Mouse (Mus musculus): ENCODE data around the gene Cox8b. TPM values are rescaled to one million over a fixed set of nuclear protein-coding genes. Genes with fewer than 3 reads are reported as not detected.

Gene Cox8b
- polyA plus RNA-seq, 1 experiment from 2014 or later: not detected

DNA sequence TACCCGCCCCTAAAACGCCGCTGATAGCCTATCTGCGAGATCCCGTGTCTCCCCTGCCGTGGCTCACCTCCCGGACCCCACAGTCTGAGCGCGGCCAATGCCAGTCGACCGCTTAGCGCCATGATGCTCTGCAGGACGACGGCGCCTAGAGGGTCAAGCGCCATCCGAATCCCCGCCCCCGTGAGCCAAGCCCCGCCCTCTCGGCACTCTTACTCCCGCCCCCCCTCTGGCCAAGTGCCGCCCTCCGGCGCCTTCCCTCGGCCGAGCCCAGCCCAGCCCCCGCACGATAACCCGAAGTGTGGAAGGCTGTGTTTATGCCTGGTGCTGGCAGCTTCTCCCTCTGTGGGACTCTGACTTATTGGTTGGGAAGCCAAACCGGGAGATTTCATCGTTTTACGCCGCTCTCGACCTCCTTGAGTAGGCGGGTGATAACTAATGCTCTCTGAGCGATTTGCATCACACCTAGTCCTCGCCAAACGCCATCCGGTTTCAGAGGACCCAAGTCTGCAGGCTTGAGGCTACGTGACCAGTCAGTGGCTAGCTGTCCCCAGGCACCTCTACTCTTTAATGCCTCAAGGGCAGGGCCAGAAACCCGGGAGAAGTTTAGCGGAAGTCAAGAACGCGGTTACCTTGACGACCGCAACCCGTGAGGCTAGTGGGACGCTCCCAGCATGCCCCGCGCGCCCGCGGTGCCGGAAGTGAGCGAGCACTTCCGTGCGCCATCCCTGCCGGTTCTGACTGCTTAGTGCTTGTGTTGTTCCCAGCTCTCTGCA, 18.4 kb downstream of the Cox8b start, which contains the start of the genes Psmd13 and Sirt3:
Psmd13 (plus strand) TSS at position 273 of the 773 bp plus-strand sequence.
Sirt3 (minus strand) TSS at position 614 of the 773 bp plus-strand sequence.
- peak within 1 kb of the TSS; percentile 78 for H3K4me2 ChIP-seq (ENCODE audit: low read length)
- no peaks in the 10 kb centered on the region for H3K27me3 ChIP-seq (replicated peaks; ENCODE audit: control insufficient read depth, insufficient read depth, low read length)
- H3K36me3 ChIP-seq (ENCODE audit: control insufficient read depth, insufficient read depth): peaks cover 8% of the 10 kb centered on the region
- peaks cover 9% of the 10 kb centered on the region for H3K4me1 ChIP-seq (replicated peaks; ENCODE audit: control insufficient read depth, insufficient read depth, low read length)
- ATAC-seq: peak; percentile 99
- H3K4me3 ChIP-seq (replicated peaks; ENCODE audit: low read length): peak within 1 kb of the TSS; percentile 59
- under 1% methylated on average over 59 of the region's 59 CpGs for WGBS
- peak within 1 kb of the TSS; percentile 87 for H3K27ac ChIP-seq (ENCODE audit: low read length)
- H3K9me3 ChIP-seq (ENCODE audit: control insufficient read depth, low read length): no peaks in the 10 kb centered on the region
- H3K9ac ChIP-seq (replicated peaks; ENCODE audit: low read depth, low read length): peak within 1 kb of the TSS; percentile 68

DNA sequence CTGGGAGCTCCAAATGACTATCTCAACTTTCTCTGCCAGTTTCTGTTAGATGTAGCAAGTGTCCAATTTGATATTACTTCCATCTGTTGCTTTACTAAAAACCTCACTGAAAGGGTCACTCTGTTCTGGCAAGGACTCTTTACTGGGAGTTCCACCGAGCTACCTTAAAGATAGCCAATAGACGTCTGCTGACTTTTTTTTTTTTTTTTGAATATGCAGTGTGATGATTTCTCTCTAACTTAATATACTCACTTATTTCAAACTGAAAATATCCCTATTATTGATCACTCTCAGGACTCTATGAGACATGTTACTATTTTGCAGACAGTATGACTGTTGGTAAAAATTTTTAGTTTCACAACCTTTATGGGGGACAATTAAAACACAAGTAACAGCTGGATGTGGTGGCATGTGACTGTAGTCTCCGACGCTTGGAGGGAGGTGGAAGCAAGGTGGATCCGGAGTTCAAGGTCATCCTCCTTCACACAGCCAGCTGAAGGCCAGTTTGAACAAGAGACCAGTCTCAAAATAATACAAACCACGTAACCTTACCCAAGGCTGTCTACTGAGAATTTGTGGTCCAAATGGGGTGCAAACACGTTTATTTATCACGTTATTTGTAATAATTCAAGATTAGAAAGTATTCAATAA, 19.3 kb downstream of the Cox8b start:
- no peak for ATAC-seq
- 20% methylated on average over 8 of the region's 8 CpGs for WGBS
- Histone ChIP-seq H3K9ac (replicated peaks; ENCODE audit: low read depth, low read length) (peak overlapping the region; percentile 68), H3K9me3 (ENCODE audit: control insufficient read depth, low read length) (no peaks in the 10 kb centered on the region), H3K4me2 (ENCODE audit: low read length) (peak overlapping the region; percentile 78), H3K27ac (ENCODE audit: low read length) (no peak overlapping the region), H3K27me3 (replicated peaks; ENCODE audit: control insufficient read depth, insufficient read depth, low read length) (no peaks in the 10 kb centered on the region), H3K4me3 (replicated peaks; ENCODE audit: low read length) (peak overlapping the region; percentile 59), H3K36me3 (ENCODE audit: control insufficient read depth, insufficient read depth) (peaks cover 2% of the 10 kb centered on the region; the same call in 1 of the 2 replicates), H3K4me1 (replicated peaks; ENCODE audit: control insufficient read depth, insufficient read depth, low read length) (peaks cover 9% of the 10 kb centered on the region)

DNA sequence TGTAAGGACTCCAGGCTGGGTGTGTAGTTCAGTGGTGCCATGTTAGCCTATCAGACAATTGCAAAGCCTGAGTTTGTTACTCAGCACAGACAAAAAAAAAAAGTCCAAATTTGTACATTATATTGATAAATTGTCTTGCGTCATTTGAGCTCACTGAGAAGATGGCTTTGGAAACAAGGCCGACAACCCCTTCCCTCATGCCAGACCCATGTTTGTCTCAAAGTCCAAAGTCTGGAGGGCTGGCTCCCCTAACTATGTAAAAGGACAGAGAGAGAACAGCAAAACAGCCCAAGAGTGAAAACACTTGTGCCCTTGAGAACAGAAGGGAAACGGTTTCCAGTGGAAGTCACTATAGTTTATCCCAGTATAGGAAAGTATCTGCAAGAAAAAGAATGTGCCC, 19.8 kb downstream of the Cox8b start:
- H3K36me3 ChIP-seq (ENCODE audit: control insufficient read depth, insufficient read depth): peaks cover 2% of the 10 kb centered on the region; the same call in 1 of the 2 replicates
- H3K4me1 ChIP-seq (replicated peaks; ENCODE audit: control insufficient read depth, insufficient read depth, low read length): peaks cover 9% of the 10 kb centered on the region
- WGBS: 85% methylated on average over 3 of the region's 3 CpGs
- ATAC-seq: no peak
- no peak overlapping the region for H3K4me2 ChIP-seq (ENCODE audit: low read length)
- no peaks in the 10 kb centered on the region for H3K27me3 ChIP-seq (replicated peaks; ENCODE audit: control insufficient read depth, insufficient read depth, low read length)
- H3K4me3 ChIP-seq (replicated peaks; ENCODE audit: low read length): no peak overlapping the region
- H3K9me3 ChIP-seq (ENCODE audit: control insufficient read depth, low read length): no peaks in the 10 kb centered on the region
- no peak overlapping the region for H3K9ac ChIP-seq (replicated peaks; ENCODE audit: low read depth, low read length)
- H3K27ac ChIP-seq (ENCODE audit: low read length): no peak overlapping the region

DNA sequence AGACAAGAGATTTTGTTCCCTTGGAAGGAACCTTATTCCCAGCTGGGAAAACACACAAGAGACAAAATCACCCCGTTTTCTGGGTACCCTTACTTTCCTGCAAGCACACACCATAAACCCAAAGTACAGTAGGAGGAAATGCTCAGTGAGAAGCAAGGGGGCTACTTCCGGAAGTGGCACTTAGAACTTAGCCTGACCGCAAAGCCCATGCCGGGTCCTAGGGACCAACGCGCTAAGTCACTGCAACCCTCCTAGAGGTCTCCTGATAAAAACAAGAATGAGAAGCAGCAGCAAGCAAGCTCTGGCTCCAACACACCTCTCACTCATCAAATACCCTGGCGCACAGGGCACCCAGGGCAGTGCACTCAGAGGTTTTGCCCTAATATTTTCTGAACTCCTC, 20.9 kb downstream of the Cox8b start:
- no peak overlapping the region for H3K4me3 ChIP-seq (replicated peaks; ENCODE audit: low read length)
- peaks cover 9% of the 10 kb centered on the region for H3K4me1 ChIP-seq (replicated peaks; ENCODE audit: control insufficient read depth, insufficient read depth, low read length)
- ATAC-seq: no peak
- peaks cover 2% of the 10 kb centered on the region; the same call in 1 of the 2 replicates for H3K36me3 ChIP-seq (ENCODE audit: control insufficient read depth, insufficient read depth)
- H3K4me2 ChIP-seq (ENCODE audit: low read length): no peak overlapping the region
- no peak overlapping the region for H3K27ac ChIP-seq (ENCODE audit: low read length)
- no peak overlapping the region for H3K9ac ChIP-seq (replicated peaks; ENCODE audit: low read depth, low read length)
- no peaks in the 10 kb centered on the region for H3K27me3 ChIP-seq (replicated peaks; ENCODE audit: control insufficient read depth, insufficient read depth, low read length)
- no peaks in the 10 kb centered on the region for H3K9me3 ChIP-seq (ENCODE audit: control insufficient read depth, low read length)
- WGBS: 86% methylated on average over 7 of the region's 7 CpGs

DNA sequence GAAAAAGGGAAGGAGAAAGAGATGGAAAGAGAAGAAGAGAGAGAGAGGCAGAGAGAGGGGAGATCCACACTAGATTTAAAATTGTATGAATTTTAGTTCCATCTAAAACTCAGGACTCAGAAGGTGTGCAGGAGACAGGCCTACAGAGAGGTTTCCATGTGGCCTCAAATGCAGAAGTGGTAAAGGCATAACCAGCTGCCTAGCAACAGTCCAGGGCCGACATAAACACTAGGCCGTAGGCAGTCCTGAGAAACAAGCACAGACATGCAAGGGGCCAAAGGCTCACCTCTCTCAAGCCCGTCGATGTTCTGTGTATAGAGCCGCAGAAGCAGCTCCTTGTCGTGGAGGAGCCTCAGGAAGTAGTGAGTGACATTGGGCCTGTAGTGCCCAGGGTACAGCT, 22.9 kb downstream of the Cox8b start:
- no peak overlapping the region for H3K9ac ChIP-seq (replicated peaks; ENCODE audit: low read depth, low read length)
- peaks cover 4% of the 10 kb centered on the region for H3K4me1 ChIP-seq (replicated peaks; ENCODE audit: control insufficient read depth, insufficient read depth, low read length)
- H3K36me3 ChIP-seq (ENCODE audit: control insufficient read depth, insufficient read depth): peaks cover 2% of the 10 kb centered on the region; the same call in 1 of the 2 replicates
- H3K27me3 ChIP-seq (replicated peaks; ENCODE audit: control insufficient read depth, insufficient read depth, low read length): no peaks in the 10 kb centered on the region
- WGBS: 93% methylated on average over 6 of the region's 6 CpGs
- no peaks in the 10 kb centered on the region for H3K9me3 ChIP-seq (ENCODE audit: control insufficient read depth, low read length)
- no peak overlapping the region for H3K4me3 ChIP-seq (replicated peaks; ENCODE audit: low read length)
- no peak for ATAC-seq
- H3K4me2 ChIP-seq (ENCODE audit: low read length): no peak overlapping the region
- no peak overlapping the region for H3K27ac ChIP-seq (ENCODE audit: low read length)

DNA sequence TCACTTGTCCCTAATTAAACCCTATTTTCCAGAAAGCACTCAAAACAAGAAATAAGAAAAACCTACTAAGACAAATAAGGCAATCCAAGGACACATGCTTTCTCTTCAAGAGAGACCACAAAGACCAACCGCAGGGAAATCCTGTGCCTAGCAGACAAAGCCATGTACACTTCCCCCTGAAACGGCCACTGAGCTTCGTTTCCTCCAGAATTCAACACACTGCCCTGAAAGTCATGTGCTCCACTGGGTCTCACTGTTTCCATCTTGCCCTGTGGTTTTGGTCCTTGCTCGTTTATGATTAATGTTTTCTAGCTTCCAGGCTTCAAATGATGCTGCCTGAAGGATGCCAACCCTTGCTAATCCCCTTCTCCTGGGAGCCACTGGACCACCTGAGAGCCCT, 26.0 kb downstream of the Cox8b start:
- H3K27me3 ChIP-seq (replicated peaks; ENCODE audit: control insufficient read depth, insufficient read depth, low read length): no peaks in the 10 kb centered on the region
- WGBS: 92% methylated on average over 4 of the region's 4 CpGs

DNA sequence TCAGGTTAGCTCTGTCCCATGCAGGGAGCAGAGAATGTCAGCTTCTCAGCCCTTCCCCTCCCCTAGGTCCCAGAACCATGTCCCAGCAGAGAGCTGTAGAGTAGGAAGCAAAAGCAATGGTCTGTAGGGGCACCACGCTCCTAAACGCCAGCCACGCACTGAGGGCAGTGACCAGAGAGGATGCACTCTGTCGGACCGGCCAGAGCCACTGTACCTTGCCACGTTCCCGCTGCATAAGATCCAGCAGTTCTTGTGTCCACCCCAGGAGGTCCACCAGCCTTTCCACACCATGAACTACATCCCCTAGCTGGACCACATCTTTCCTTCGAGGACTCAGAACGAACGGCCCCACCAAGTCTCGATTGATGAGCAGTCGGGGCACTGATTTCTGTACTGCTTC, 35.5 kb downstream of the Cox8b start:
- Histone ChIP-seq H3K9ac (replicated peaks; ENCODE audit: low read depth, low read length) (no peak overlapping the region), H3K27me3 (replicated peaks; ENCODE audit: control insufficient read depth, insufficient read depth, low read length) (no peaks in the 10 kb centered on the region), H3K4me2 (ENCODE audit: low read length) (no peak overlapping the region), H3K4me1 (replicated peaks; ENCODE audit: control insufficient read depth, insufficient read depth, low read length) (no peaks in the 10 kb centered on the region; the same call in 1 of the 2 replicates), H3K36me3 (ENCODE audit: control insufficient read depth, insufficient read depth) (peaks cover 24% of the 10 kb centered on the region), H3K4me3 (replicated peaks; ENCODE audit: low read length) (no peak overlapping the region), H3K9me3 (ENCODE audit: control insufficient read depth, low read length) (no peaks in the 10 kb centered on the region), H3K27ac (ENCODE audit: low read length) (no peak overlapping the region)
- ATAC-seq: no peak
- 88% methylated on average over 12 of the region's 12 CpGs for WGBS

More for the DNA sequence above, 26.0 kb downstream of the Cox8b start:
- no peak for ATAC-seq
- no peaks in the 10 kb centered on the region for H3K9me3 ChIP-seq (ENCODE audit: control insufficient read depth, low read length)
- no peak overlapping the region for H3K4me3 ChIP-seq (replicated peaks; ENCODE audit: low read length)
- H3K9ac ChIP-seq (replicated peaks; ENCODE audit: low read depth, low read length): no peak overlapping the region
- no peak overlapping the region for H3K4me2 ChIP-seq (ENCODE audit: low read length)
- H3K27ac ChIP-seq (ENCODE audit: low read length): no peak overlapping the region
- no peaks in the 10 kb centered on the region for H3K4me1 ChIP-seq (replicated peaks; ENCODE audit: control insufficient read depth, insufficient read depth, low read length)
- peaks cover 2% of the 10 kb centered on the region; the same call in 1 of the 2 replicates for H3K36me3 ChIP-seq (ENCODE audit: control insufficient read depth, insufficient read depth)

DNA sequence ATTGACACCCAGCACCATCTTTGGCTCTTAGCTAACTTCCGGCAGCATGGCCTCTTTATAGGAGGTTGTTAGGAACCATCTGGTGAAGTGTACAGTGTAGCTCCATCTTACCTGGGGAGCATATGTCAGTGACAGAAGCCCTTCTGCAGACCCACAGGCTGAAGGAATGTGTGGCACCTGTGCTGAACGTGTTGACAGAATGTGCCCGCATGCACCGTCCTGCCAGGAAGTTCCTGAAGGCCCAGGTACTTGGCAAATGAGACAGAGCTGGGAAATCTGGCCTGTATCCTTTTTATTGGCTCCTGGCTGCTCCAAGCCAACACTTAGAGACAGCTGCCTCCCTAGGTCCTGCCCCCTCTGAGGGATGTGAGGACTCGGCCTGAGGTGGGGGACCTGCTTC, 39.5 kb downstream of the Cox8b start:
- H3K27me3 ChIP-seq (replicated peaks; ENCODE audit: control insufficient read depth, insufficient read depth, low read length): no peaks in the 10 kb centered on the region
- no peak overlapping the region for H3K27ac ChIP-seq (ENCODE audit: low read length)
- no peaks in the 10 kb centered on the region for H3K9me3 ChIP-seq (ENCODE audit: control insufficient read depth, low read length)
- H3K9ac ChIP-seq (replicated peaks; ENCODE audit: low read depth, low read length): no peak overlapping the region
- no peak overlapping the region for H3K4me2 ChIP-seq (ENCODE audit: low read length)
- WGBS: 85% methylated on average over 5 of the region's 5 CpGs
- no peak overlapping the region for H3K4me3 ChIP-seq (replicated peaks; ENCODE audit: low read length)
- peaks cover 21% of the 10 kb centered on the region for H3K4me1 ChIP-seq (replicated peaks; ENCODE audit: control insufficient read depth, insufficient read depth, low read length)
- ATAC-seq: no peak
- peaks cover 27% of the 10 kb centered on the region for H3K36me3 ChIP-seq (ENCODE audit: control insufficient read depth, insufficient read depth)

DNA sequence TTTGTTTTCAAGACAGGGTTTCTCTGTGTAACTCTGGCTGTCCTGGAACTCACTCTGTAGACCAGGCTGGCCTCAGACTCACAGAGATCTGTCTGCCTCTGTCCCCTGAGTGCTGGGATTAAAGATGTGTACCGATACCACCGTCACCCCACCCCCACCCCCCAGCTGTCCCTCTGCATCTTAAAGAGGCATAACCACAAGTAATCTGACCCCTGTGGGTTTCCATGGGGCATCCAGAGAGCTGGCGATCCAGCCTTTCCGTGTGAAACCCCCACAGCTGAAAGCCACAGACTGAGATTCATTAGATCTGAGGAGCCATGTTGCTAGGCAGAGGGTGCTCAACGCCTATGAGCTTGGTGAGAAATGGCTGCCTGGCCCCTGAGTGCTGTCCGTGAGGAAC, 40.2 kb downstream of the Cox8b start:
- H3K4me3 ChIP-seq (replicated peaks; ENCODE audit: low read length): no peak overlapping the region
- 82% methylated on average over 6 of the region's 6 CpGs for WGBS
- H3K4me1 ChIP-seq (replicated peaks; ENCODE audit: control insufficient read depth, insufficient read depth, low read length): peaks cover 28% of the 10 kb centered on the region
- H3K36me3 ChIP-seq (ENCODE audit: control insufficient read depth, insufficient read depth): peaks cover 27% of the 10 kb centered on the region
- no peaks in the 10 kb centered on the region for H3K9me3 ChIP-seq (ENCODE audit: control insufficient read depth, low read length)
- no peak overlapping the region for H3K9ac ChIP-seq (replicated peaks; ENCODE audit: low read depth, low read length)
- no peak overlapping the region for H3K4me2 ChIP-seq (ENCODE audit: low read length)
- no peak for ATAC-seq
- H3K27me3 ChIP-seq (replicated peaks; ENCODE audit: control insufficient read depth, insufficient read depth, low read length): no peaks in the 10 kb centered on the region
- no peak overlapping the region for H3K27ac ChIP-seq (ENCODE audit: low read length)

Measured in forebrain, embryonic 16.5 days (tissue).